Mouse (Mus musculus) layer of hippocampus, adult 11-12 months (tissue): ENCODE results near the gene Rab15.
A peak's percentile ranks its signal among the peaks of the same experiment; 100 is the strongest.
"Not testable (repeated sequence)": the region's sequence is repeated elsewhere in the genome, so short reads cannot be mapped to it uniquely, and the experiment has no call there.

Experiments used
- DNase-seq: peaks from one replicate; pipeline ENCODE4 v3.0.0; 2022; ENCODE audit warnings: low spot score

Gene Rab15

GRCm38 (mm10) chr12:76818908-76819307, 3.8 kb downstream of the Rab15 start:
- DNase-seq: peak; percentile 54

DNA sequence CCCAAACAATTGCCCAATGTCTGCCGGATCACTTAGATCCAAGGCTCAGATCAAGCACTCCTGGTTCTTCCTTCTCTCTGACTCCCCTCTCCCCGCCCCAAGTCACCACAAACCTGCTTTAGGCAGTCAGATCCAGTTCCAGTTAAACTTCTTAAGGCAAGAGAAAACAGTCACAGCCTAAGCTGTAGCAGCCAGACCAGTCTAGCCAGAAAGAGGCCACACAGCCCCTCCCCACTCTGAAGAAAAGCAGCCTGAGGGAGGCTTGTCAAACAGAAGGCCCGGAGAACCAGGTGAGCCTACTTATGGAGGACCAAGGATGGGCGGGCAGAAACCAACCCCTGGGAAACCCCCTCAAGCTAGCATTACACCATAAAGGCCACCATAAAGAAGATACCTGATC, 4.6 kb downstream of the Rab15 start:
- no peak for DNase-seq

DNA sequence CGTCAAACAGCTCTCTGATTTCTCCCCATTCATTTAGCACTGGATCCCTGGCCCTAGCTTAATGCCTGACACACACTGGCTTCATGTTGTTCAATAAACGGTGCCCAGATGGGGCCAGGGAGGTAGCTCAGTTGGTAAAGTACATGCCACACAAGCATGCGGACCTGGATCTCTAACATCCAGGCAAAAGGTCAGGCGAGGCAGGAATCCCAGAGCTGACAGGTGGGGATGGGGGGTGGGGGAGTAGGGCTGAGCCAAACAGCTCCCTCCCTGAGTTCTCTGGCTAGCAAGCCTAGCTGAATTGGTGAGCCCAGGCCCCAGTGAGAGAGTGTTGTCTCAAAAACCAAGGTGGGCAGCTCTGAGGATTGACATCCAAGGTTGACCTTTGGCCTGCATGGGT, 5.5 kb downstream of the Rab15 start:
- no peak for DNase-seq

DNA sequence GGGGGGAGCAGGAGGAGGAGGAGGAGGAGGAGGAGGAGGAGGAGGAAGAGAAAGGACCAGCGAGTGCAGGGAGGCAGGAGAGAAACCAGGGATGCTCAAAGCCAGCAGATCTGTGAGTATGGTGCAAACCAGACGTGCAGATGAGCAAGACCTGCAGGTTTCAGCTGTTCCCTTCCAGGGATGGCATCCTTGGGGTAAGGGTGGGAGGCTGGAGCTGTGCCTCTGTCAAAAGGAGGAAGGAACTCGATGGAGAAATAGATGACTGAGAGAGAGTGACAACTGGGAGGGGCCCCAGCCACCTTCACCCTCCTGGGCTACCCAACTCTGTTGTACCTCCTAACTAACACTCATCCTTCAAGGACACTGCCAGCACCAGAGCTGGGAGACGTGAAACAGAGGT, 6.0 kb downstream of the Rab15 start:
- no peak for DNase-seq

DNA sequence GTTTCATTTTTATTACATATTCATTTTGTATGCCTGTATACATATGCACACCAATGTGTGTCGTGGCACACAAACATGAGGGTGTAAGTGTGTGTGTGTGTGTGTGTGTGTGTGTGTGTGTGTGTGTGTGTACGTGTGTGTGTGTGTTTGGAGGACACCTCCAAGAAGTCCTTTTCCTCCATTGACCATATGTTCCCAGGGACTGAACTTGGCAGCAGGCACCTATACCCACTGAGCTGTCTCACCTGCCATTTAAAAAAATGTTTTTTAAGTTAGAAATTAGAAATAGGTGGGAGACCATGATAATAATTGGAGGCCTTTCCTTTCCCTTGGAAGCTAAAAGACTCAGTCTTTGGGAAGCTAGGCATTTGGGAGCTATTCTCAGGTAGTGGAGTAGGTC, 8.6 kb downstream of the Rab15 start:
- DNase-seq: no peak

DNA sequence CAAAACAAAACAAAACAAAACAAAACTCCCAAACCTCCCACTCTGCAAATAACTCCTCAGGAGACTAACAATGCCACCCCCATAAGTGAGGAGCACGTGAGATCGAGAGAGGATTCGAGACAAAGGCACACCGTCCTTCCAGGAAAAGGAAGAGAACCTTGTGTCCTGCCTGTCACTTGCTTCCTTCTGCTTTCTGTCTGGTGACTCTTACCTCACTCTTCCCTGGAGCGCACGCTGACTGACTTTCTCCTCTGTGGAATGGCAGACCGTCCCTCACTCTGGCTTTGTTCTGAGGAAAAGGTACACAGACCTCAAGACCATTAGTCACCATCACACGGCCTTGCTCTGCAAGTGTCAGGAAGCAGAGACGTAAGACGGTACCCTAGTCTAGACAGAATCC, 9.2 kb downstream of the Rab15 start:
- DNase-seq: no peak

DNA sequence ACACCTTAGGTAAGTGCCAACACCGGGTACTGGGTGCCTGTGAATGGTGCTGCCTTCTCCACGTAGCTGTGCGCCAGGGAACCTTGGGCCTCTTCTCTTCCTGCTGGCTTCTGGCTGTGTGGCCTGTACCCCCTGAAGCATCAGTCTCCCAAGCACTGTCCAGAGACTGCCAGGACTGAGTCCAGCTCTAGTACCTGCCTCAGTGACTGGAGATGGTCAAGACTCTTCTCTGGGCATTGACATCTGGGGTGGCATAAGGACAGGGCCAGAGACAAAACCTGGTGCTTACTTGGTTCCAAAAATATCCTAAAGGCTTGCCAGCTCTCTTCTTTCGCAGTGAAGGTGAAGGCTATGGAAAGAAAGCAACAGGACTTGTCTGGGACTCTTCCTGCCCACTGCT, 11.7 kb downstream of the Rab15 start:
- no peak for DNase-seq

DNA sequence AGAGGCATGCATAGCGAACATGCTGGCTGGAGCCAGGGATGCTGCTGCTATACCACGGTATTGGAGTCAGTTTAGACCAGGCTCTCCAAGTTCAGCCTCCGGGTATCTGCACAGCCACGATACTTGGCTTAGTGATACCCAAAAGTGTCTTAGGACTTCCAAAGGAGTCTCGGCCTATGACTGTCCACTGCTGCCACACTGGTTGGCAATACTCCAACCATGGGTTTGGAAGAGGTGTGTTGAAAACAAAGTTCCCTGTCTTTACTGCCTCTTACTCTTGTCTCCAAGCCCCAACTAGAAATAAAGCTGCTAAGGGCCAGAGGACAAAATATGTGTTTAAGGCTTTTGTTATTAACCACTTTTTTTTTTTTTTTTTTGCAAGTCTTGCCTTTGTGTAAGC, 12.2 kb downstream of the Rab15 start:
- no peak for DNase-seq

DNA sequence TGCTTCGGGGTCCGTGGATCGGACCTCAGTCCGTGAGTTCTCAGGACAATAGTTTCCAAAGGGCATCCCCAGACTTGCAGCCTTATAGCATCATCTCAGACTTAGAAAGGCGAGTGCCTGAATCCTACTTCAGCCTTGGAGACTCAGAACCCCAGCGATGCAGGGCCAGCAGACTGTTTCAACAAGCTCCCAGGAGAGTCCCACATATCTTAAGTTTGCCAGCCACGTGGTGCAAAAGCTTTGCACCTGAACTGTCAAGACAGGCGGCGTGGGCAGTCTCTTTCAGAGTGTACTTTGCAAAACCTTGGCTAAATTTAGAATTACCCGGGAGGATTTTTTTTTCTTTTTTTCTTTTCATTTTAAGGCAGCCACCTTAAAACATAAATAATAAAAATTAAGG, 14.9 kb downstream of the Rab15 start:
- no peak for DNase-seq

DNA sequence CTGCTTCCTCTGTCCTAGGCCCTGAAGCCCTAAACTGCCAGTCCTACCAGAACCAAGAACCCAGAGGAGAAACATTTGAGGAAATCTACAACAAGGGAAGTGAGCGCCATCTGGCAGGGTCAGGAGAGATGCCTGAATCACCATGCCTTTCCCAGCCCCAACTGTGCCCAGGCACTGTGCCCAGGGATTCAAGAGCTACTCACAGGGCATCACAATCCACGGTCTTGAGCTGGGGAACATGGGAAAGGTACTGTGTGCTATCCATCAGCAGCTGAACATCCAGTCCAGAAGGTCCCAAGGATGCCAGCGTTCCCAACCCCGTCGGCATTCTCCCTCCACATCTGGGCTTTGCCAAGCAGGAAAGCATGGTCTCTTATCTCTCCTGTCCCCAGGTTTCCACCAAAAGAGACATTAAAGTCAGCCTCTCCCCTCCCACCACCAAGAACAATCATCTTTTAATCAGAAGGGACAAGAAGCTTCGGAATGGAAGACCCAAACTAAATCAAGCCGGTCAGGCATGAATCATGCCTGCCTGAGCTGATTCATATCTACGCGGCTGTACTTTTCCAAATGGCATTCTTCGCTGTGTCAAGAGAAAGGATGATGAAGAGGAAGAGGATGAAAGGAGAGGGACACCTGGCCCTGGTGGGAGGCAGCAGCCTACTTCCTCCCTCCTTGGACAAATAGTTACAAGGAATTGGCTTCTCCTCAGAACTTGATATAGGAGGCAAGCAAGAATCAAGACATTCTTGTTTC, 17.5 kb downstream of the Rab15 start:
- DNase-seq: no peak

- DNase-seq: peak; percentile 50
Measured at GRCm38 (mm10) chr12:76803700-76804252, 18.9 kb downstream of the Rab15 start.

GRCm38 (mm10) chr12:76803028-76803427, 19.7 kb downstream of the Rab15 start:
- no peak for DNase-seq

GRCm38 (mm10) chr12:76798008-76798720, 24.5 kb downstream of the Rab15 start:
- no peak for DNase-seq

GRCm38 (mm10) chr12:76796938-76797539, 25.7 kb downstream of the Rab15 start:
- no peak for DNase-seq

DNA sequence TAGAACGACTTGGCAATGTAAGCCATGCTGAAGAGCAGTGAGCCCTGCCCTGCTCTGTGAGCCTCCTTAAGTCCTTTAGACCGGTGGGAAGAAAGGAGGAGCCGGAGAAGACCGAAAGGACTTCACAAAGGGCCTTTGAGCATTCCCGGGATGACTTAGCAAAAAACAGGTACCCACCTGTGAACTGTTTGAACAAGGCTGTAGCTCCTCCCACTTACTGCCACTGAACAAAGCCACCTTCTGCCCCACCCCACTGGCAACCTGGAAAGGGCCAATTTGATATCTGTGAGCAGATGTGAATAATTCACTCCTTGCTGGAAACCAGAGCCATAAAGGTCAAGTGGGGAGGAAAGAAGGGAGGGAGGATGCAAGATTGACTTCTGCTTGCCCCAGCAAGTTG, 27.4 kb downstream of the Rab15 start, which contains the start of gene Gpx2:
Gene Gpx2, minus strand, starts transcription at position 205 of the 400 bp plus-strand sequence.
- no peak for DNase-seq

GRCm38 (mm10) chr12:76792540-76792939, 30.2 kb downstream of the Rab15 start:
- not testable (repeated sequence) for DNase-seq

GRCm38 (mm10) chr12:76790446-76791084, 32.1 kb downstream of the Rab15 start:
- no peak for DNase-seq

- no peak for DNase-seq
Measured at GRCm38 (mm10) chr12:76784056-76784619, 38.6 kb downstream of the Rab15 start.

DNA sequence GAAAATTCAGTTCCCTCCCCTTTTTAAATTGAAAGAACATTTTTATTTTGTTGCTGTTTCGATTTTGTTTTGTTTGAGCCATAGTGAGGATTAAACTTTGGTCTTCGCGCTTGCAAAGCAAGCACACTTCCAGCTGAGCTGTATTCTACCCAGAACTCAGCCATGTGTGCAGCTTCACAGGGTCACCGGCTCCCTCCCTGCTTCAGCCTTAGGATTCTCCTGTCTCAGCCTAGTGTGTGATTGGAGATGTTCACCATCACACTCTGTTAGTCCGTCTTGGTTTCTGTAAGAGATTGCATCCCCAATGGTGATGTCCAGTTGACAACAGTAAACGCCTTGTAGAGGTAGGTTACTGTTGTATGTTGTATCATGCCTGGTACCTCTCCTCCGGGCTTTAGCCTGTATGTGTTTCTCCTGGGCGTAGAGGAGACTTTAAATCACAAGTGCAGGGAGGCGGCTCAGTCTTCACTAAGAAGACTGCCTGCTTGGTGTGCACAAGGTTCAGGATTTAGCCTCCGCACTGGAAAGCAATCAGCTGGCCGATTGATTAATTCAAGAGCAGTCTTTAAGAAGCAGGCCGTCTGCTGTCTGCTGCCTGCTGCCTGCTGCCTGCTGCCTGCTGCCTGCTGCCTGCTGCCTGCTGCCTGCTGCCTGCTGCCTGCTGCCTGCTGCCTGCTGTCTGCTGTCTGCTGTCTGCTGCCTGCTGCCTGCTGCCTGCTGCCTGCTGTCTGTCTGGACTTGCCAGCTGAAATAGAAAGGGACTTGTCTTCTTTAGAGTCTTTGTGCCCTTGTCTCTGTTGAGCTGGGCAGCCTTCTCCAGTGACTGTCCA, 41.9 kb downstream of the Rab15 start:
- no peak for DNase-seq

GRCm38 (mm10) chr12:76779951-76780350, 42.8 kb downstream of the Rab15 start:
- no peak for DNase-seq
